Mouse (Mus musculus): ENCODE data around the gene Psmd4.
"Not testable (repeated sequence)": the region's sequence is repeated elsewhere in the genome, so short reads cannot be mapped to it uniquely, and the experiment has no call there.

The Psmd4 gene

DNA sequence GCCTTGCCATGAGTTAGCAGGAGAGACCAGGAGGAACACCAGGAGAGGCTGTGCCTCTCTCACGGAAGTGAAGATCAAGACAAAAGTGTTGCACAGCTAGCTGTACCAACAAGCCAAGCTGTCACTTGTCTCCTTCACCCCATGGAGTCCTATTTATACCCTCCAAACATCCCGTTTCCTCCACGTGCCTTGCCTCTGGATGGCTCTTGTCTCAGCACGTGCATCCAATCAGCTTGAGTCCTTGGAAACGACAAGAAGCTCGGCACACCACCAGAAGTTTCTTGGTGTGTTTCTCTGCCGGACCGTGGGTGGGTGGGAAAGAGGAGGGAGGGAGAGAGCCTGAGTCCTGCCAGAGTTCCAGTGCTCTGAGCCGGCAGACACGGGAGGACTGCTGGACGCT lies 17.9 kb downstream of the Psmd4 start:
- no peak for DNase-seq

DNA sequence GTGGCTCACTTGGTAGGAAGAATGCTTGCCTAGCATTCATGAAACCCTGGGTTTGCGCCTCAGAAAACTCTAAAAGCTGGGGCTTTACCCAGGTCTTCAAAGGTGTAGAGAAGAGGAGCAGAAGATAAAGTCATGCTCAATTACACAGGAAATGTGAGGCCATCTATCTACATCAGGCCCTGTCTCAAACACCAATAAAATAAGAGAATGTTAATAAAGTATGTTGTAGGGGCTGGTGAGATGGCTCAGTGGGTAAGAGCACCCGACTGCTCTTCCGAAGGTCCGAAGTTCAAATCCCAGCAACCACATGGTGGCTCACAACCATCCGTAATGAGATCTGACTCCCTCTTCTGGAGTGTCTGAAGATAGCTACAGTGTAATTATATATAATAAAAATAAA lies 21.5 kb downstream of the Psmd4 start:
- not testable (repeated sequence) for DNase-seq

DNA sequence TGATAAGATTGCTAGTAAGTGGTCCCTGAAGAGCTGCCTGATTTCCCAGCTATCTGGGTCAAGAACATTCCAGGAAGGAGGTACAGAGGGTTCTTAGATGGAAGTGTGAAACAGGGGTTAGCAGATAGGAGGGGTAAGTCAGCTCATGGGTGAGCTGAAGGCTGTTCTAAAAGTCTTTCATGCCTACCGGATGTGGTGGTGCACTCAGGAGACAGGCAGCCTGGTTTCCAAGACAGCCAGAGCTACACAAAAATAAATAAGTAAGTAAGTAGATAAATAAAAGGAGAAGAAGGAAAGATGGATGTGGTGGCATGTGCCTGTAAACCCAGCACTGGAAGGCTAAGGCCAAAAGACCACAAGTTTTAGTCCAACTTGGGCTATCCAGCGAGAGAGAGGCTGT lies 23.7 kb downstream of the Psmd4 start:
- no peak for DNase-seq

DNA sequence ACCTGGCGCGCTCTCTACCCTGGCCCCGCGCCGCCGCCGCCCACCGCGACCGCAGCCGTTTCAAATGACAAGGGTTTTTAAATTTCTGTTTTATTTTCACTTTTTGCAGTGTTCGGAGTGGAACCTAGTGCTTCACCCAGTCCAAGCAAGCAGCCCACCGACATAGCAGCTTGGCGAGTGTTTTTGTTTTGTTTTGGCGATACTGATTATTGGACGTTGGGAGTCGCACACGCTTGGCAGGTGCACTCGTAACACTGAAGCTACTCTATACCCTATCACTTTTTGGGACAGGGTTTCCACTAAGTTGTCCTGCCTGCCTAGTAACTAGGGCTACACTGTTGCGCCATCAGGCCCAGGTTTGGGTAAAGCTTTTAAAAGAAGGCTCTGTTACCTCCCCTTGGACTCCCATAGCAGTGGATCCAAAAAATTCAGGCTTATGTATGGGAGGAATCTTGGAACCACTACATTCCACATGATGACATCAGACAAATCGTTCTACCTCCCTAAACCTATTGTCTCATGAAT lies 25.8 kb downstream of the Psmd4 start:
- no peak for DNase-seq

DNA sequence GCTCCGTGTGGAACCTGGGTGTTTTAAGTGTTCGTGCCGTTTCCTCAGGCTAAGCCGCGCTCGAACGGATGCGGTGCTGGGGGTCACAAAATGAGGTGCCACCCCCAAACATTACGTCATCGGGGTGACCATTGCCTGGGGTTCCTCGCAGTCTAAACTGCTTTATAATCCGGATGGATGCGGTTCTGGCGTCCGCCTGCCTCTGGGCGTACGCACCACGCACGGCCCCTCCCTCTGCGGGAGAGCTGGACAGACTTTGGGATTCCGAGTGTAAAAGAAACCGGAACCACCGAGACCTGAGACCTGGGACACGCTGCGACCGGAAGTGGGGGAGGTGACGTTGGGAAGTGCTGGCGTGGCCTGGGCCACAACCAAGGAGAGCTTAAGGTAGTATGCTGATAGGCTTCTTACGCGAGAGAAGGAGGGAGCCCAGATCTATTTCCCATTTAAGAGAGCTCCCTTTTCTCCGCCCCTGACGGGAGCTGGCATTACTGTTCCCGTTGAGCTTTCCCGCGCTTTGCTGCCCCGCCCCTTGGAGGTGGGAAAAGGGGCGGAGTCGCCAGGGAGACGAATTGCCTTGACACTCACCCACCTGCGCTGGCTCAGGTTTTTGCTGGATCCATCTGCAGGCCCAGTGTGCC lies 26.4 kb downstream of the Psmd4 start:
- DNase-seq = peak; percentile 99

DNA sequence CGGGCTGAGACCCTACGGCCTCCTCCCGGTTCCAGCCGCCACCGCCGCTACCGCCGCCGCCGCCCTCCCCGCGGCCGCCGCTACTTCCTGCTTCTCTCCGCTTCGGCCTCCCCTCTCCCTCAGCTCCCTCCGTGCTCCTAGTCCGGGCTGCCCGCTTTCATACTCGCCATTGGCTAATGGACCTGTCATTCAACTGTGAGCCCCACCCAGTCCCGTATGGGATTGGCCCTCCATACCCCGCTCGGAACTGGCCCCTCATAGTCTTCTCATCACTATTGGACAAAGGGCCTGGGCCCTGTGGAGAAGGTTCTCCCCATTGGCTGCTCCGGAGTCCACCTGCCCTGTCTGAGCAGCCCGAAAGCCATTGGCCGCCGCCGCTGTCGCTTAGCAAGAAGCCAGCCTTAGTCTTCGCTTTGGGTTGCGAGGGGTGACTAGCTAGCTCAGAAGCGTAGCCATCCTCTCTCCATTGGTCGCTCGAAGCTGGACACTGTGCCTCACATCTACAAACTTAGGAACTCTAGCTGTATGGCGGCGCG lies 27.0 kb downstream of the Psmd4 start, which contains the start of gene Zfp687:
TSS of gene Zfp687 (minus strand) at position 112 of the 536 bp plus-strand sequence.
- peak; percentile 100 for DNase-seq

DNA sequence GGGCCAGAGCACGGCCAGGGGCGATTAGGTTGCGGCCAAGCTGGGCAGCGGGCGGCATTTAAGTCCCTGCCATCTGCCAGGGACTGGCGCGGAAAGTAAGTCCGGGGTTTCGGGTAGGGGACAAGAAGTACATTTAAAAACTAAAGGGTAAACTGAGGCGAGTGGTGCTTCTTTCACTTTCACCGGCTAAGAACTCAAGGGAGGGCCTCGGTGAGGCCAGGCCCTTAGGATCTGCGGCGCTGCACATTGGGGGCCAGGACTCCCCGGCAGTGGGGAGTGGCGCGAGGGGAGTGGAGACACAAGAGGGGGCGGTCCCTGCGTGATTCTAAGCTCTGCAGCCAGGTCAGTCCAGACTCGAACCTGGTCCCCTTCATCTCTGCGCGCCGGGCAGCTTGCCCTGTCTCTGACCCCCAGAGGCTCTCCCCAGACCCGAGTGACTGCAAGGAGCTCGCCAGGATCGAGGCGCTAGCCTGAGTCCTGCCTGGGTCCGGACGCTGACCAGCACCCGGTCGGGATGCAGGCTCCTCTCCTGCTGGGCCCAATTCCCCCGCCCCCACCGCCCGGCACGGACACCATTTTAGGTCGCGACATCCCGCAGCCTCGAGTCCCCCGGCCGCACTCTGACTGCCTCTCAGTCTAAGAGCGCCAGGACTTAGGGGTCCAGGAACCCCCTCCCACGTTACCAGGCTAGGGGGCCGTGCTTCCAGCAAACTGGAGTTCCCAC lies 27.8 kb downstream of the Psmd4 start:
- DNase-seq = peak; percentile 86

DNA sequence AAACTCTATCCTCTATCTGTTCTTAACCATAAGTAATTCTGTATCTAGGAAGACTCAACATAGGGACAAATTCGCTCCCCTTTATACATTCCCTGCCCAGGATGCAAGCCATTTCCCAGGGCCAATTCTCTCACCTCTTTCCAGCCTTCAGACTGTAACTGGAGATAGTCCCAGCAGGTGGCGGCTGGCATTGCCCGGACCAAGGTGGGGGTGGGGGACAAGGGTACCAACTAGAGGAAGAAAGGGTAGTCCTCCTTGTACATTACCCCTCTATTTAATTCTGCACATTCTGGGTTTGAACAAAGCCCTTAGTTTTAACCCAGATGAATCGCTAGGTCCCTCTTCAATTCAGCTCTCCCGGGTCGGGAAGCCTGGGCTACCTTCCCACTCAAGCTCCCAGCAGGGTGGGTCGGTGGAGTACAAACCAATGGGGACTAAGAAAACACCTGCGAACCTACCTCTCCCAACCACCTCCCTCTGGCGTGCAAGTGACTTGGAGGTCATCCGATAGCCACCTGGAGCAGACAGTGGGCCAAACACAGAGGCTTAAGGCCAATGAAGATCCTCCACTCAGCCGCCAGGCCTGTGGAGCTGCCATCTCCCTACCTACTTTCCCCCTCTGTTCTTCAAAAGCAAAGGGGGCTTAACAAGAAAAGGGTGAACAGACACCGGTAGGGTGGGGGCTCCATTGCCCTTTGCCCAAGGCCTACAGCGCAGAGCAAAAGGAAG lies 28.6 kb downstream of the Psmd4 start:
- DNase-seq = peak; percentile 85

DNA sequence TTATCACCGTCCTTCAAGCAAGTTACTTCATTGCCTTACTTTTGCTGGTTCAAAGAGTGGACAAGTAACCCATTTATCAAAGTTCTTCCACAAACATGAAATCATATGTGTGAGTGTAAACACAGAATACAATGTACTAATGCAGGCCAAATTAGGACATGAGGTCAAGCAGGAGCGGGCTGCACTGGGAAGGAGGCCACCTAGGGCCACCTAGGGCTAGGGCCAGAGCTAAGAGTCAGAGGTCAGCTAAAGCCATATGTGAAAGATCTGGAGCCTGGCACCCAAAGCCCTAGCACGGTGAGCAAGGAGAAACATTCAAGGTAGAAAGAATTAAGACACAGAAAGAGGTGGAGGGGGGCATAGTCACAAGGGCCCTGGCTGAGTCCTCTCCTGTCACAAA lies 29.4 kb downstream of the Psmd4 start:
- DNase-seq = peak; percentile 51

DNA sequence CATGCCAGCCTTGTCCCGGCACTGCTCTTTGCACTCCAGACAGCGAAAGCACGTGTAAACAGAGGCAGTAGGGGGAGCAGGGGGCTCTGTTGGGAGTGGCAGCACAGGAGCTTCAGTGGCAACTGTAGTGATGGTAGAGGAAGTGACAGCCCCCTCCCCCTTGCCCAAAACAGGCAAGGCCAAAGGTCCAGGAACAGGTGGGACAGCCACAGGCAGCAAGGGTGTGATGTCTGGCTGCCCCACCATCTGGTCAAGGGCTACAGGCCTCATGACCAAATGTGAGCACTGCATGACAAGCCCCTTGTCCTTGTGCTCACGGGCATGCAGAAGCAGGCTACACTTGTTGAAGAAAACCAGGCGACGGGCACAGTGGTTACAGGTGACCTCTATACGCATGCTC lies 32.0 kb downstream of the Psmd4 start:
- no peak for DNase-seq

DNA sequence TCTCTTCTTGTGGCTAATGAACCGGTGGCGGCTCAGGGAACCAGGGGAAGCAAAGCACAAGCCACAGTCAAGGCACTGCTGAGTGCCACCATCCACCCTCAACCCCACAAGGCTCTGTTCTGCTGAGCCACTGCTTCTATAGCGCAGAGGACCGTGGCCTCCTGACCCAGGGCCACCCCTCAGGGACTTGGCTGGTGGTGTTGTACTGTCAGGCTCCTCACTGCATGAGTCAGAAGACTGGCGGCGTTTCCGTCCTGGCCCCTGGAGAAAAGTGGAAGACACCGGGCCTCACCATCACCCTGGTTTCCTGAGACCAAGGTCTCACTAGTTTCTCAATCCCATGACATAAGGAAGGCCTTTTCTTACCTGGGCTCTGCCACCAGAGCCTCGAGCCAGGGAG lies 34.7 kb downstream of the Psmd4 start:
- no peak for DNase-seq

DNA sequence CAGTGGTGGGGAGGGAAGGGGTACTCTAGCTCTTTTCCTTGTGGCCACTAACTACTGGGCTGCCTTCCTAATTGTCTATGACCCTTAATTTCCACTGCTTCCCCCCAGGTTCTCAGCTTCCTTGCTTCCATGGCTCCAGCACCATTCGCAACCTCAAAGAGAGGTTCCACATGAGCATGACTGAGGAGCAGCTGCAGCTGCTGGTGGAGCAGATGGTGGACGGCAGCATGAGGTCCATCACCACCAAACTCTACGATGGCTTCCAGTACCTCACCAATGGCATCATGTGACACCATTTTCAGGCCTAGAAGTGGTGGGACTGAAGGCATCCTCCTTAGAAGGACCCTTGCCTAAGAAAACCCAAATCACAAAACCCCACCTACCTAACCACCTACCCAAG lies 36.8 kb downstream of the Psmd4 start:
- DNase-seq = no peak

DNA sequence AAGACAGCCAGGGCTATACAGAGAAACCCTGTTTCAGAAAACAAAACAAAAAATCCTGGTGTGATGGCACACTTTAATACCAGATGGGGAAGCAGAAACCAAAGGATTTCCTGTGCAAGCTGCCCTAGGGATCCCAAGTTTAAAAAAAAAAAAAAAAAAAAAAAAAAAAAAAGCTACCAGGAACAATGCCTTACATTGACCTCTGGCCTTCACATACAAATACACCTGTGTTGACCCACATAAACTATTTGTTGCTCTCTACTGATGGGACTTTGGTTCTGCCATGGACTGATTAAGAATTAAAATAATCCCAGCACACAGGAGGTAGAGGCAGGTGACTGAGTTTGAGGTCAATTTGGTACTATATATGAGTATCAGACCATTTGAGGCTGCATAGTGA lies 39.1 kb downstream of the Psmd4 start:
- no peak for DNase-seq

DNA sequence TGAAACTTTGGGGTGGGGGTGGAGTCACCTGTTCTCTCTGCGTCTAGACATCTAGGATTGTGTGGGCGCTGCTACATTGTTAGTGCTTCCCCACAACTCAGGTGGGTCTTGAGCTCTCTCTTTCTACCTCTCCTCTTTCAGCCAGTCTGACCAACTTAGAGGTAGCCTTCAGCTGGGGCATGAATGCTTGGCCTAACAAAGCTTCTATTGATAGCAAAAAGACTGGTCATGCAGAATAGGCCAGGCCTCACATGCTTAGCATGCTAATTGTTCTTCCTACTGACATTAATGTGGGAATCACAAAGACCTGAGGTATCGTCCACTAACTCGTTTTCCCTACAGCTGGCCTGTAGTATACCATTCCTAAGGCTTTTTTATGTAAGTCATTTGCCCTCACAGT lies 39.8 kb downstream of the Psmd4 start:
- no peak for DNase-seq

DNA sequence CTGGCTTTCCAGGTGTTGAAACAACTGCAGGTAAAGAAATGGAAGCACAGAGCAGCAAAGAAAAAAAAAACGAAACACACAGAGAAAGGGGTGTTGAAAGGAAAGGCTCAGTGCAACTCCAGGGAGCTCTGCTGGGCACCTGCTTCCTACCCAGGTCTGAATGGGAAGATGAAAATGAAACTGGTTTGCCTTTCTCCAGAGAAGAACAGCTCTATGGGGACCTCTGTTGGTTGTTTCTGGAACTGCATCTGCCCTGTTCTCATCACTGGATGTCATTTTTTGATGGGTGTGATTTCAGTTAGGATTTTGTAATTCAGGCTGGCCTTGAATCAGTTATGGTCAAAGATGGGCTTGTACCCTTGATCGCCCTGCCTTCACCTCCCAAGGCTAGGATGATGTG lies 45.5 kb downstream of the Psmd4 start:
- DNase-seq = peak; percentile 68

DNA sequence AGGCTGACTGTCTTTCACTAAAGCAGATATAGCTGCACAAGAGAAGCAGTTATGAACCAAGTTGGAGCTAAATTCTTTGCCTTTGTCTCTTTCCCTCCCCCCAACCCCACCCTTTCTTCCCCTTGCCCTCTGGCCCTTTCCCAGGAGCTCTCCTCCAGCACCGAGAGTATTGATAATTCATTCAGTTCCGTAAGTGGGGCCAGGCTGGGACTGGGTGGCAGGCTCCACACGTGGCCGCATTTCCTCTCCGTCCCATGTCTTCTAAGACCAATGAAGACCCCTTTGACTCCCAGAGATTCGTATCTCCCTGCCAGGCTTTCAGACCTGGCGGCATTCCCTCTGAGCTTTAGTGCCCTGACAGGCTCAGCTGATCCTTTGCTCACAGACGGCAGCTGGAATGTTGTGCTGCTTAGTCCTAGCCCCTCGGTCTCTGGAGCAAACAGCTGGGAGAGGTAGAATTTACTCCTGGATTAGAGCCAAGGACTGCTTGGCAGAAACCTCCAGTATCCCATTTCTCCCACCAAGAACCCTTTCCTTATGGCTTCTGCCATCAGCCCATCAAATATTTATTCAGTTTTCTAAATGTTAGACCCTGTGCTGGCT lies 53.2 kb downstream of the Psmd4 start:
- DNase-seq = no peak

DNA sequence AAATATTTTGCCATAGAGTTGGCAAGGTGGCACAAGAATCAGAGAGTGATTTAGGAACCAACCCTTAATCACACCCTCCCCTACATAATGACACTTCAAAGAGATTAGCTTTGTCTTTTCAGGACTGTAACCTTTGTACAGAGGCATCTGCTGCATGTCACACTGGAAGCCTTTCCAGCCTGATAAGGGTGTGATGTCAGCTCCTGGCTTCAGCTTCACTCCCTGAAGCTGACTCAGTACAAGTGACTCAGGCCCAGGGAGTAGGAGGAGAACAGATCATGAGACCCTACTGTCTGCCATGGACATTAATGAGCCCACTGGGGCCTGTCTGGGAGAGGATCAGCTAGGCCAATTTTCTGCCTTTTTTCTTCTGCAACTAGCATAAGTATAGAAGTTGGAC lies 54.8 kb downstream of the Psmd4 start:
- no peak for DNase-seq

DNA sequence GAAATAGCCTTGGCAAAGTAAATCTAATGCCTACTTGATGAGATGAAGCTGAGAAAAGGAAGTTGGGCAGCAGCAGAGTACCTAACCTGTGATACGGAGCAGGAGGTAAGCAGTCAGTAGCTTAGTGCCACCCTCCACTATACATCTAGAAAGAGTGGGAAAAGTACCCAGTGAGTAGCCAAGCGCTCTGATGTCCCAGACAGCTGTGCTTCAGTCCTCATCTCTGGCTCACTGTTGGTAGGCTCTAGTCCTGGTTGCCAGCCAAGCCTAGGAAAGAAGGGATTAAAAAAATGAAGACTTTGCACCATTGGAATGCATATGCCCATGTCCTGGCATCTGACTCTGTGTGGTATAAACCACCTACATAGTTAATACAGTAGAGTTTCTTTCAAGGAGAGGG lies 56.9 kb downstream of the Psmd4 start:
- DNase-seq = no peak

DNA sequence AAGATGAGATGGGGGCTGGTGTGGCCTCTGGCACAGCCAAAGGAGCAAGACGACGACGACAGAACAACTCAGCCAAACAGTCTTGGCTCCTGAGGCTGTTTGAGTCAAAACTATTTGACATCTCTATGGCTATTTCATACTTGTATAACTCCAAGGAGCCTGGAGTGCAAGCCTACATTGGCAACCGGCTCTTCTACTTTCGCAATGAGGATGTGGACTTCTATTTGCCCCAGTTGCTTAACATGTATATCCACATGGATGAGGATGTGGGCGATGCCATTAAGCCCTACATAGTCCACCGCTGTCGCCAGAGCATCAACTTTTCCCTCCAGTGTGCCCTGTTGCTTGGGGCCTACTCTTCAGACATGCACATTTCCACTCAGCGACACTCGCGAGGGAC lies 58.1 kb downstream of the Psmd4 start:
- DNase-seq = no peak
